Comparison of ENCODE assay signal across 14 mouse cellular contexts in the genomic region with DNA sequence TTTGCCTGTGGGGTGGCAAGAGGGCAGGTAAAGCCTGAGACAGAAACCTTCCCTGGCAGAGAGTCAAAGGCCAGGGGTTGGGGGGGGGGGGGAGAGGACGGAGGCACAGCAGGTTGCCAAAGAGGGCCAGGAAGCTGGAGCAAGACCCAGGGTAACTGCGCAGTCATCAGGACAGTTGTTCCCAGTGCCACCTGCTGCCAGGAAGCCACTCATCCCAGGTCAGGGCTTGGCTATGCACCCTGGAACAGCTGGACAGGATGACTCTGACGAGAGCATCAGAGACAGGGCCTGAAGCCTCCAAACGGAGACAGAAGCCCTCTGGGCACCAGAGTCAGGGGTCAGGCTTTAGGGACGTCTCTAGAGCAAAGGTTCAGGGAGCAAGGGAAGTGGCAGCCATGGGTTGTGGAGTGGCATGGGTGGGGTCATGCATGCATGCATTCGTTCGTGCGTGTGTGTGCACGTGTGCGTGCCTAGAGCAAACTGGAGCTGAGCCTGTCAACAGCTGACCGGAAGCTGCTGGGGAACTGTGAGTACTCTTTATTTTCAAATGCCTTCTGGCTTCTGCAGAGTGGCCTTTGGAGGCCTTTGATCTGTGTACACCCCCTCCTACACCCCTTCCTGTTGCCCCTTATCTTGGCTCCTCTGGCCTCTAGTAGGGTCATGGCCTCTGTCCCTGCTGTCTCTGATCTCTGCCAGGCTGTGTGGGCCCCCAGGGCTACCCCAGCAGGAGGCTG. TPM values are rescaled to one million over a fixed set of nuclear protein-coding genes. Genes with fewer than 3 reads are reported as not detected.
A peak's percentile ranks its signal among the peaks of the same experiment; 100 is the strongest.
DNase-seq lines count a peak whose midpoint lies in the region; ATAC-seq lines count a peak whose summit lies in the region.
"Had no signal": no experiment of that assay in that cellular context is flagged by ENCODE, and none has a peak within 500 bp of the region (broad histone marks: within the 10 kb centered on the region; RNA-seq: fewer than 3 reads in every experiment).

No protein-coding gene starts in this region.

- H3K27me3 ChIP-seq in midbrain, embryonic 10.5 days (ENCODE audit: low read depth, poor library complexity, severe bottlenecking) = 0 out of 2 replicates have a peak, but pooled peaks cover 8% of the 10 kb centered on the region
- H3K27me3 ChIP-seq in midbrain, embryonic 13.5 days = peaks cover 11% of the 10 kb centered on the region; the same call in 1 of the 2 replicates
- no peaks in the 10 kb centered on the region for H3K27me3 ChIP-seq in liver, embryonic 15.5 days

- peaks cover 24% of the 10 kb centered on the region for H3K4me1 ChIP-seq in midbrain, embryonic 10.5 days
- peaks cover 11% of the 10 kb centered on the region; the same call in 1 of the 2 replicates for H3K4me1 ChIP-seq in midbrain, embryonic 13.5 days (replicated peaks)
- peaks cover 5% of the 10 kb centered on the region; the same call in 1 of the 2 replicates for H3K4me1 ChIP-seq in liver, embryonic 15.5 days (replicated peaks)

- H3K4me2 ChIP-seq in midbrain, embryonic 13.5 days (replicated peaks) = no peak overlapping the region
- H3K4me2 ChIP-seq in liver, embryonic 15.5 days = no peak overlapping the region
- H3K4me2 ChIP-seq: midbrain, embryonic 15.5 days had no signal

- H3K9ac ChIP-seq in midbrain, embryonic 13.5 days (replicated peaks) = no peak overlapping the region
- H3K9ac ChIP-seq in liver, embryonic 15.5 days = no peak overlapping the region
- H3K9ac ChIP-seq: midbrain, embryonic 15.5 days had no signal

- no peak for ATAC-seq in midbrain, embryonic 13.5 days
- ATAC-seq in liver, embryonic 15.5 days (ENCODE audit: insufficient read depth) = peak; percentile 9; the same call in 1 of the 2 replicates
- ATAC-seq: midbrain, embryonic 15.5 days had no signal

- H3K27ac ChIP-seq in midbrain, embryonic 10.5 days (replicated peaks) = peak overlapping the region; percentile 38
- no peak overlapping the region for H3K27ac ChIP-seq in midbrain, embryonic 13.5 days
- no peak overlapping the region for H3K27ac ChIP-seq in liver, embryonic 15.5 days (replicated peaks)
- H3K27ac ChIP-seq: midbrain, embryonic 15.5 days had no signal

- DNase-seq in heart, adult 11 months = peak; percentile 96
- no peak for DNase-seq in heart, adult 8-10 months (ENCODE audit: low spot score)
- no peak for DNase-seq in midbrain, embryonic 10.5 days (ENCODE audit: low spot score)
- no peak for DNase-seq in MN1 (ENCODE audit: low spot score)
- no peak for DNase-seq in right cerebral cortex, postnatal 25 days
- no peak for DNase-seq in left cerebral cortex, adult 11 months (ENCODE audit: low spot score)
- DNase-seq: B cell, adult 2 months; cerebellum, postnatal 36 days; gastrocnemius, postnatal 36 days; left cerebral cortex, postnatal 4 days had no signal

- H3K9me3 ChIP-seq in midbrain, embryonic 10.5 days (replicated peaks) = no peaks in the 10 kb centered on the region
- no peaks in the 10 kb centered on the region for H3K9me3 ChIP-seq in midbrain, embryonic 13.5 days
- H3K9me3 ChIP-seq in liver, embryonic 15.5 days (replicated peaks) = no peaks in the 10 kb centered on the region
- H3K9me3 ChIP-seq: midbrain, embryonic 15.5 days had no signal

- H3K36me3 ChIP-seq in midbrain, embryonic 10.5 days = no peaks in the 10 kb centered on the region
- H3K36me3 ChIP-seq in midbrain, embryonic 13.5 days = no peaks in the 10 kb centered on the region
- H3K36me3 ChIP-seq in liver, embryonic 15.5 days (replicated peaks) = no peaks in the 10 kb centered on the region
- H3K36me3 ChIP-seq: midbrain, embryonic 15.5 days had no signal

- WGBS in midbrain, embryonic 10.5 days = 53% methylated on average over 11 of the region's 11 CpGs
- WGBS in midbrain, embryonic 13.5 days = 55% methylated on average over 10 of the region's 11 CpGs
- WGBS in liver, embryonic 15.5 days (ENCODE audit: insufficient replicate concordance) = 31% methylated on average over 11 of the region's 11 CpGs

- H3K4me3 ChIP-seq in midbrain, embryonic 10.5 days = no peak overlapping the region
- H3K4me3 ChIP-seq in midbrain, embryonic 13.5 days (replicated peaks) = no peak overlapping the region
- H3K4me3 ChIP-seq in liver, embryonic 15.5 days (replicated peaks) = no peak overlapping the region
- H3K4me3 ChIP-seq: midbrain, embryonic 15.5 days had no signal

RNA-seq across cellular contexts. Expression of a gene that starts 23.0 kb away (rescaled TPM):
- total RNA-seq in heart, adult 8-10 months (2022) = 10 to 100 TPM in 3 of 4 experiments, 1 to 10 TPM in 1; 9.9 to 35.1 (median 12.5) TPM
- 16.7 and 22.9 TPM in 2 replicates for polyA plus RNA-seq in midbrain, embryonic 10.5 days (2016; fragmentation: Nextera tagmentation; extraction: Ambion mirVana)
- 21.8 and 23.7 TPM in 2 replicates for polyA plus RNA-seq in midbrain, embryonic 13.5 days (2015; fragmentation: Nextera tagmentation; extraction: Ambion mirVana)
- 80.7 and 81.0 TPM in 2 replicates for polyA plus RNA-seq in liver, embryonic 15.5 days (2015; fragmentation: Nextera tagmentation; extraction: Ambion mirVana)

RNA-seq across cellular contexts. Expression of a gene that starts 54.2 kb away (rescaled TPM):
- total RNA-seq in heart, adult 8-10 months (2022) = not detected
- polyA plus RNA-seq in midbrain, embryonic 10.5 days (2016; fragmentation: Nextera tagmentation; extraction: Ambion mirVana) = not detected in 2 replicates
- polyA plus RNA-seq in midbrain, embryonic 13.5 days (2015; fragmentation: Nextera tagmentation; extraction: Ambion mirVana) = 0.13 TPM in 1 of 2 replicates, not detected in the other
- polyA plus RNA-seq in liver, embryonic 15.5 days (2015; fragmentation: Nextera tagmentation; extraction: Ambion mirVana) = 0.07 and 0.23 TPM in 2 replicates
- total RNA-seq: gastrocnemius, postnatal 36 days had no signal
- polyA plus RNA-seq: forebrain, embryonic 11.5 days had no signal
